Mouse (Mus musculus): ENCODE data around the gene Arhgdia. TPM values are rescaled to one million over a fixed set of nuclear protein-coding genes. Genes with fewer than 3 reads are reported as not detected.

Gene Arhgdia
- total RNA-seq, 1 experiment, result 253 TPM

DNA sequence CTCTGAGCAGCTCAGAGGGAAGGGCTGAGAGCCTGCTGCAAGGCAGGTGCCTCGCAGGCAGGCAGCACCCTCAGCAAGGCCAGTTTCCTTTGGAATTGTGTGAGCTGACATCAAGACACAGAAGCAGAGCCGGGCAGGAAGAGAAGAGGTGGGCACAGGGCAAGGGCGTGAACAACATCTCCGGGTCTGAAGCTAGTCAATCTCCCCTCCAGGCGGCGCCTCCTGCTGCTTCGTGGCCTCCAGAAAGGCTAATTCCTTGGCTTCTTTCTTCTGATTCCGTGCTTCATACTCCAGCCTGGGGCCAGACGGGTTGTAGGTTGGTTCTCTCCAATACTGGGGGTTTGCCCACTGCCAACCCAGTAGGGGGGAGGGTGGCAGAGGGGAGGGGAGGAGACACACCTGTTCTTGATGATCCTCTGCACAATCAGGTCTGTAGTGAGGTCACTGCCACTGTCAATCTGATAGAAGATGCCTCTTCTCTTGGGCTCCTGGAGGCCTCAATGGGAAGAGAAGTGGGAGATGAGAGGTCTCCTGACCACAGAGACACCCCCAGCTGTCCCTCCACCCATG is 29.1 kb upstream of the Arhgdia start:
- peaks cover 41% of the 10 kb centered on the region for H3K36me3 ChIP-seq (ENCODE audit: control insufficient read depth, insufficient read depth, low read length, poor library complexity, severe bottlenecking)
- no peaks in the 10 kb centered on the region for H3K9me3 ChIP-seq (ENCODE audit: control insufficient read depth, insufficient read depth, low read depth, low read length)
- TF ChIP-seq CHD2 (IDR thresholded peaks at IDR 0.05; ENCODE audit: low read depth, low read length), result no peak
- no peak for TF ChIP-seq HCFC1 (IDR thresholded peaks at IDR 0.05; ENCODE audit: borderline replicate concordance, insufficient read depth, low read length)
- no peak for TF ChIP-seq ZNF384 (IDR thresholded peaks at IDR 0.05; ENCODE audit: low read depth, low read length)
- no peak for TF ChIP-seq ZC3H11A (IDR thresholded peaks at IDR 0.05; ENCODE audit: borderline replicate concordance, low read depth, low read length)
- TF ChIP-seq MAFK (IDR thresholded peaks at IDR 0.05; ENCODE audit: insufficient read depth, low read depth, low read length), result no peak
- no peak overlapping the region for H3K4me3 ChIP-seq (ENCODE audit: insufficient read depth in 1 of 2, low read depth in 1 of 2, low read length in 2 of 2, poor library complexity in 1 of 2, severe bottlenecking in 1 of 2)
- no peak overlapping the region for H3K9ac ChIP-seq (ENCODE audit: insufficient read depth, low read depth, low read length, poor library complexity, severe bottlenecking)
- H3K4me1 ChIP-seq (ENCODE audit: control insufficient read depth in 2 of 2, insufficient read depth in 2 of 2, low read length in 2 of 2, poor library complexity in 1 of 2), result peaks cover 0 to 28% of the 10 kb centered on the region in 2 experiments; a peak in 3 of 4 replicates
- no peak overlapping the region for H3K27ac ChIP-seq (ENCODE audit: insufficient read depth, low read depth, low read length, poor library complexity, severe bottlenecking)
- no peak for DNase-seq (ENCODE audit: low read depth, low spot score)
- in situ Hi-C loops (cut with MboI; ENCODE audit: low sequenced_read_pairs in 2 of 2, unreplicated experiment in 2 of 2), result no loop called here

DNA sequence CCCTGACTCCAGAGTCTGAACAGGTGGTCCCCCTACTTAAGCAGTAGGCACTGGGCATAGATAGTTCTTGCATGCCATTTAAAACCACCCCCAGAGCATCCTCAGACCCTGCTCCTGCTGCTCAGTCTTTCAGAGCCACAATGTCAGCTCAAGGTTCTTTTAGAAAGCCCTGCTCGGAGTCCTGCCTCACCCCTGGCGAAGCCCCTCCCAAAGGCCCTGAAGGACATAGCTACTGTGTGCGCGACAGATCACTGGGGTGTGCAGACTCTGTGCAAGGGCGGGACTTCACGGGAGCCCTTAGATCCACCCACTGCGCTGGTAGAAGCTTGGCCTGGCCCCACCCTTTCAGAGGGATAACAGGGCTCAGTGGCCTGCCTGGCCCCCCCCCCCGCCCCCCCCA is 27.8 kb upstream of the Arhgdia start:
- Histone ChIP-seq H3K4me3 (ENCODE audit: insufficient read depth in 1 of 2, low read depth in 1 of 2, low read length in 2 of 2, poor library complexity in 1 of 2, severe bottlenecking in 1 of 2) (no peak overlapping the region), H3K36me3 (ENCODE audit: control insufficient read depth, insufficient read depth, low read length, poor library complexity, severe bottlenecking) (peaks cover 41% of the 10 kb centered on the region)

DNA sequence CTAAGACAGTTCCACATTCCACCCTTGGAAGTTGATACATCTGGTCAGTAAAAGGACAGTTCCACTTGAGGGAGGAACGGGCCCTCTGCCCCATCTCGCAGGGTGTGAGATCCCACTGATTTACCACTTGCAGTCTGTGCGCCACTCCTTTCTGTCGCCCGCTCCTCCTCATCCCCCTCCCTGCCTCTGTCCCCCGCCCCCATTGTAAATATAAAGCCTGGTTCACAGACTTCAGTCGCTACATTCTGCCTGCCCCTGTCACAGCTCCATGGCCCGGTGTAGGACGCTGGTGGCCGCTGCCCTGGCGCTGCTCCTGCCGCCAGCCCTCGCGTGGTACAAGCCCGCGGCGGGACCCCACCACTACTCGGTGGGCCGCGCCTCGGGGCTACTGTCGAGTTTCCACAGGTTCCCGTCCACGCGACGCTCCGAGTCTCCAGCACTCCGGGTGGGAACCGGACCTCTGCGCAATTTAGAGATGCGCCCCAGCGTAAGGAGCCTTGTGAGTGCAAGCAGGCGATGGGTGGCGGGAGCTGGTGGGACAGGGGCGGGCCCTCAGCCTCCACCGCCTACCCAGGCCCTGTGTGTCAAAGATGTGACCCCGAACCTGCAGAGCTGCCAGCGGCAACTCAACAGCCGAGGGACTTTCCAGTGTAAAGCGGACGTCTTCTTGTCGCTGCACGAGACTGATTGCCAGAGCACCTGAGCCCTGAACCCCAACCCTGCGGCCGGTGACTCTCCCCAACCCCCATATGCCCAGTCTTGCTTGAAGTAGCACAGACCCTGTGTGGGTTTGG is 27.0 kb upstream of the Arhgdia start, which contains the start of gene Npb:
Npb (plus strand) TSS at position 237 of the 794 bp plus-strand sequence.
- Histone ChIP-seq H3K4me3 (ENCODE audit: insufficient read depth in 1 of 2, low read depth in 1 of 2, low read length in 2 of 2, poor library complexity in 1 of 2, severe bottlenecking in 1 of 2) (peak within 1 kb of the TSS; percentile 57 to 60), H3K9me3 (ENCODE audit: control insufficient read depth, insufficient read depth, low read depth, low read length) (no peaks in the 10 kb centered on the region), H3K36me3 (ENCODE audit: control insufficient read depth, insufficient read depth, low read length, poor library complexity, severe bottlenecking) (peaks cover 39% of the 10 kb centered on the region), H3K27ac (ENCODE audit: insufficient read depth, low read depth, low read length, poor library complexity, severe bottlenecking) (no peak within 1 kb of the TSS), H3K9ac (ENCODE audit: insufficient read depth, low read depth, low read length, poor library complexity, severe bottlenecking) (peak within 1 kb of the TSS; percentile 54; the same call in 1 of the 2 replicates), H3K4me1 (ENCODE audit: control insufficient read depth in 2 of 2, insufficient read depth in 2 of 2, low read length in 2 of 2, poor library complexity in 1 of 2) (peaks cover 0 to 21% of the 10 kb centered on the region in 2 experiments; a peak in 3 of 4 replicates)
- no peak for DNase-seq (ENCODE audit: low read depth, low spot score)
- in situ Hi-C loops (cut with MboI; ENCODE audit: low sequenced_read_pairs in 2 of 2, unreplicated experiment in 2 of 2), result no loop called here
- TF ChIP-seq CHD2 (IDR thresholded peaks at IDR 0.05; ENCODE audit: low read depth, low read length) (no peak), ZNF384 (IDR thresholded peaks at IDR 0.05; ENCODE audit: low read depth, low read length) (no peak), MAFK (IDR thresholded peaks at IDR 0.05; ENCODE audit: insufficient read depth, low read depth, low read length) (no peak), ZC3H11A (IDR thresholded peaks at IDR 0.05; ENCODE audit: borderline replicate concordance, low read depth, low read length) (no peak), HCFC1 (IDR thresholded peaks at IDR 0.05; ENCODE audit: borderline replicate concordance, insufficient read depth, low read length) (no peak)

More for the DNA sequence above, 27.8 kb upstream of the Arhgdia start:
- DNase-seq (ENCODE audit: low read depth, low spot score), result no peak
- TF ChIP-seq MAFK (IDR thresholded peaks at IDR 0.05; ENCODE audit: insufficient read depth, low read depth, low read length), result no peak
- TF ChIP-seq CHD2 (IDR thresholded peaks at IDR 0.05; ENCODE audit: low read depth, low read length), result no peak
- TF ChIP-seq ZNF384 (IDR thresholded peaks at IDR 0.05; ENCODE audit: low read depth, low read length), result no peak
- TF ChIP-seq ZC3H11A (IDR thresholded peaks at IDR 0.05; ENCODE audit: borderline replicate concordance, low read depth, low read length), result no peak
- TF ChIP-seq HCFC1 (IDR thresholded peaks at IDR 0.05; ENCODE audit: borderline replicate concordance, insufficient read depth, low read length), result no peak
- in situ Hi-C loops (cut with MboI; ENCODE audit: low sequenced_read_pairs in 2 of 2, unreplicated experiment in 2 of 2), result no loop called here
- peaks cover 0 to 24% of the 10 kb centered on the region in 2 experiments; a peak in 3 of 4 replicates for H3K4me1 ChIP-seq (ENCODE audit: control insufficient read depth in 2 of 2, insufficient read depth in 2 of 2, low read length in 2 of 2, poor library complexity in 1 of 2)
- H3K27ac ChIP-seq (ENCODE audit: insufficient read depth, low read depth, low read length, poor library complexity, severe bottlenecking), result no peak overlapping the region
- no peak overlapping the region for H3K9ac ChIP-seq (ENCODE audit: insufficient read depth, low read depth, low read length, poor library complexity, severe bottlenecking)
- H3K9me3 ChIP-seq (ENCODE audit: control insufficient read depth, insufficient read depth, low read depth, low read length), result no peaks in the 10 kb centered on the region

GRCm38 (mm10) chr11:120606764-120607163 is 25.3 kb upstream of the Arhgdia start:
- no peak for TF ChIP-seq ZC3H11A (IDR thresholded peaks at IDR 0.05; ENCODE audit: borderline replicate concordance, low read depth, low read length)
- no peak for TF ChIP-seq HCFC1 (IDR thresholded peaks at IDR 0.05; ENCODE audit: borderline replicate concordance, insufficient read depth, low read length)
- Histone ChIP-seq H3K27ac (ENCODE audit: insufficient read depth, low read depth, low read length, poor library complexity, severe bottlenecking) (no peak overlapping the region), H3K9ac (ENCODE audit: insufficient read depth, low read depth, low read length, poor library complexity, severe bottlenecking) (no peak overlapping the region), H3K4me3 (ENCODE audit: insufficient read depth in 1 of 2, low read depth in 1 of 2, low read length in 2 of 2, poor library complexity in 1 of 2, severe bottlenecking in 1 of 2) (no peak overlapping the region), H3K36me3 (ENCODE audit: control insufficient read depth, insufficient read depth, low read length, poor library complexity, severe bottlenecking) (peaks cover 35% of the 10 kb centered on the region), H3K9me3 (ENCODE audit: control insufficient read depth, insufficient read depth, low read depth, low read length) (no peaks in the 10 kb centered on the region), H3K4me1 (ENCODE audit: control insufficient read depth in 2 of 2, insufficient read depth in 2 of 2, low read length in 2 of 2, poor library complexity in 1 of 2) (peaks cover 0 to 21% of the 10 kb centered on the region in 2 experiments; a peak in 3 of 4 replicates)
- DNase-seq (ENCODE audit: low read depth, low spot score), result no peak
- in situ Hi-C loops (cut with MboI; ENCODE audit: low sequenced_read_pairs in 2 of 2, unreplicated experiment in 2 of 2), result no loop called here

All from ES-E14 (cell line).